Mouse (Mus musculus): ENCODE measurements at regions not wholly inside any gene's neighbourhood (a gene's known extent, or its start where the extent isn't known, plus 50 kb on each side); places are given as distances from the start of the nearest gene placed in this dataset.

- TF ChIP-seq CTCF (IDR thresholded peaks at IDR 0.05; ENCODE audit: low read depth, low read length) (no peak), GATA1 (IDR thresholded peaks at IDR 0.05; ENCODE audit: borderline replicate concordance, low read length) (no peak), GATA2 (IDR thresholded peaks at IDR 0.05; ENCODE audit: borderline replicate concordance, low read depth, low read length) (no peak), POLR2AphosphoS5 (IDR thresholded peaks at IDR 0.05; ENCODE audit: insufficient replicate concordance, low read depth, low read length) (no peak)
Measured at GRCm38 (mm10) chr15:51704198-51704597, 2180.5 kb upstream of the Gm7489 start.
